Mouse (Mus musculus): ENCODE measurements around the gene Plin5.

The Plin5 gene

GRCm38 (mm10) chr17:56117251-56117710 lies at the start of gene Plin5:
Plin5 (minus strand) TSS chr17:56117596.
- no peak for DNase-seq (ENCODE audit: extremely low spot score, low read depth, low spot score)

- DNase-seq (ENCODE audit: extremely low spot score, low read depth, low spot score) = no peak
Observed at GRCm38 (mm10) chr17:56165671-56166070, 48.3 kb upstream of the Plin5 start.

GRCm38 (mm10) chr17:56164510-56164909 lies 47.1 kb upstream of the Plin5 start:
- no peak for DNase-seq (ENCODE audit: extremely low spot score, low read depth, low spot score)

GRCm38 (mm10) chr17:56163523-56164102 lies 46.2 kb upstream of the Plin5 start:
- no peak for DNase-seq (ENCODE audit: extremely low spot score, low read depth, low spot score)

- peak; percentile 49 for DNase-seq (ENCODE audit: extremely low spot score, low read depth, low spot score)
Observed at GRCm38 (mm10) chr17:56162231-56162774, 44.9 kb upstream of the Plin5 start, which contains the start of gene Tnfaip8l1. Tnfaip8l1 (plus strand) TSS chr17:56162477.

- peak; percentile 33 for DNase-seq (ENCODE audit: extremely low spot score, low read depth, low spot score)
Observed at GRCm38 (mm10) chr17:56159729-56160128, 42.3 kb upstream of the Plin5 start.

GRCm38 (mm10) chr17:56153643-56154042 lies 36.2 kb upstream of the Plin5 start:
- DNase-seq (ENCODE audit: extremely low spot score, low read depth, low spot score) = no peak

GRCm38 (mm10) chr17:56149897-56150296 lies 32.5 kb upstream of the Plin5 start:
- no peak for DNase-seq (ENCODE audit: extremely low spot score, low read depth, low spot score)

- DNase-seq (ENCODE audit: extremely low spot score, low read depth, low spot score) = no peak
Observed at GRCm38 (mm10) chr17:56148790-56149618, 31.6 kb upstream of the Plin5 start.

- DNase-seq (ENCODE audit: extremely low spot score, low read depth, low spot score) = no peak
Observed at GRCm38 (mm10) chr17:56148280-56148679, 30.9 kb upstream of the Plin5 start.

GRCm38 (mm10) chr17:56147420-56147819 lies 30.0 kb upstream of the Plin5 start:
- no peak for DNase-seq (ENCODE audit: extremely low spot score, low read depth, low spot score)

GRCm38 (mm10) chr17:56146131-56146530 lies 28.7 kb upstream of the Plin5 start:
- no peak for DNase-seq (ENCODE audit: extremely low spot score, low read depth, low spot score)

- DNase-seq (ENCODE audit: extremely low spot score, low read depth, low spot score) = no peak
Observed at GRCm38 (mm10) chr17:56144546-56144945, 27.1 kb upstream of the Plin5 start.

- no peak for DNase-seq (ENCODE audit: extremely low spot score, low read depth, low spot score)
Observed at GRCm38 (mm10) chr17:56141702-56142605, 24.6 kb upstream of the Plin5 start.

GRCm38 (mm10) chr17:56139858-56140595 lies 22.6 kb upstream of the Plin5 start, which contains the start of gene Sema6b:
Sema6b (minus strand) TSS chr17:56140343.
- no peak for DNase-seq (ENCODE audit: extremely low spot score, low read depth, low spot score)

- no peak for DNase-seq (ENCODE audit: extremely low spot score, low read depth, low spot score)
Observed at GRCm38 (mm10) chr17:56139355-56139754, 22.0 kb upstream of the Plin5 start.

- DNase-seq (ENCODE audit: extremely low spot score, low read depth, low spot score) = no peak
Observed at GRCm38 (mm10) chr17:56137839-56138613, 20.6 kb upstream of the Plin5 start.

GRCm38 (mm10) chr17:56136558-56136957 lies 19.2 kb upstream of the Plin5 start:
- DNase-seq (ENCODE audit: extremely low spot score, low read depth, low spot score) = no peak

GRCm38 (mm10) chr17:56134463-56134971 lies 17.1 kb upstream of the Plin5 start:
- no peak for DNase-seq (ENCODE audit: extremely low spot score, low read depth, low spot score)

Data from hindlimb bud, embryonic 11.5 days (tissue).